Mouse (Mus musculus) bone marrow, adult 2 months (tissue): ENCODE results near the gene S100a11.

Experiments
- CTCF ChIP-seq: fragments of 200-500 bp; IDR thresholded peaks from 2 replicates; pipeline ENCODE4 v1.5.1; 2011; ENCODE audit warnings: low read length, control low read depth; ENCODE audit not compliant: control insufficient read depth, insufficient read depth
- POLR2A ChIP-seq: fragments of 200-500 bp; IDR thresholded peaks from 2 replicates; pipeline ENCODE4 v1.6.1; 2011; ENCODE audit warnings: low read depth, mild to moderate bottlenecking, control low read depth, low read length, borderline replicate concordance; ENCODE audit not compliant: control insufficient read depth

GRCm38 (mm10) chr3:93549986-93550385 is 29.7 kb downstream of the S100a11 start:
- no peak for TF ChIP-seq POLR2A
- TF ChIP-seq CTCF: no peak
